Mouse (Mus musculus) gastrocnemius, adult 2 months (tissue): ENCODE results near the gene Glod5. TPM values are rescaled to one million over a fixed set of nuclear protein-coding genes. Genes with fewer than 3 reads are reported as not detected.

ENCODE experiments used
- DNase-seq: peaks from one replicate; pipeline ENCODE4 v3.0.0; 2022
- H3K27ac ChIP-seq: fragments of 200-600 bp; 2 replicates; pipeline ENCODE4 v1.8.1; 2022; ENCODE audit warnings: mild to moderate bottlenecking
- H3K4me3 ChIP-seq: fragments of 200-600 bp; 2 replicates; pipeline ENCODE4 v1.8.1; 2022; ENCODE audit warnings: mild to moderate bottlenecking, moderate library complexity
- CTCF ChIP-seq: fragments of 200-600 bp; IDR thresholded peaks from 2 replicates; pipeline ENCODE4 v1.8.1; 2022; ENCODE audit warnings: antibody characterized with exemption, mild to moderate bottlenecking, moderate library complexity
- intact Hi-C: fragments of 180-260 bp; cut with DNase I; formaldehyde crosslinking; loops from one replicate; pipeline ENCODE4 v1.15.1; 2025
- total RNA-seq, 2 experiments: library from RNA; stranded (reverse); gene quantifications; 2 replicates each; pipeline ENCODE4 v1.2.3; 2021

Glod5 gene
- total RNA-seq, 2 experiments from 2014 or later = not detected

- H3K27ac ChIP-seq = no peak overlapping the region
- H3K4me3 ChIP-seq = no peak overlapping the region
- intact Hi-C loops = no loop called here
- no peak for DNase-seq
- TF ChIP-seq CTCF = no peak
These were observed 59.4 kb downstream of the Glod5 start for GRCm38 (mm10) chrX:7958868-7959267.

Other genes with a start within 250 kb of the Glod5 start
- gene Gripap1, start 228.7 kb downstream of the Glod5 start, total RNA-seq = 10 to 100 TPM; 16.7 to 22.8 TPM
- under 1 TPM; 0.15 to 0.22 TPM for gene Kcnd1, start 196.2 kb downstream of the Glod5 start, total RNA-seq
- gene Otud5, start 177.1 kb downstream of the Glod5 start, total RNA-seq = 10 to 100 TPM; 15.6 to 19.1 TPM
- gene Pim2, start 140.2 kb downstream of the Glod5 start, total RNA-seq = 1 to 10 TPM; 1.9 to 2.0 TPM
- 10 to 100 TPM in 1 of 2 experiments, 1 to 10 TPM in 1; 8.8 to 10.9 TPM for gene Slc35a2, start 134.5 kb downstream of the Glod5 start, total RNA-seq
- 10 to 100 TPM; 21.7 to 22.4 TPM for gene Pqbp1, start 119.2 kb downstream of the Glod5 start, total RNA-seq
- gene Timm17b, start 119.1 kb downstream of the Glod5 start, total RNA-seq = 10 to 100 TPM; 41.4 to 45.5 TPM
- not detected for gene Gm10491, start 110.7 kb downstream of the Glod5 start, total RNA-seq
- not detected for gene Gm10490, start 109.0 kb downstream of the Glod5 start, total RNA-seq
- gene Pcsk1n, start 98.7 kb downstream of the Glod5 start, total RNA-seq = not detected
- gene Eras, start 89.9 kb downstream of the Glod5 start, total RNA-seq = not detected
- gene Hdac6, start 70.6 kb downstream of the Glod5 start, total RNA-seq = 1 to 10 TPM; 4.0 to 4.4 TPM
- not detected for gene Gata1, start 40.4 kb downstream of the Glod5 start, total RNA-seq
- 1 to 10 TPM; 4.3 to 5.0 TPM for gene Suv39h1, start 56.3 kb upstream of the Glod5 start, total RNA-seq
- gene Was, start 72.0 kb upstream of the Glod5 start, total RNA-seq = under 1 TPM; 0.36 to 0.70 TPM
- 1 to 10 TPM; 9.1 to 9.4 TPM for gene Wdr13, start 114.4 kb upstream of the Glod5 start, total RNA-seq
- gene Rbm3, start 127.4 kb upstream of the Glod5 start, total RNA-seq = 10 to 100 TPM; 33.9 to 82.1 TPM
- gene Tbc1d25, start 157.7 kb upstream of the Glod5 start, total RNA-seq = 1 to 10 TPM; 3.1 to 3.2 TPM
- 1 to 10 TPM; 9.2 to 9.3 TPM for gene Ebp, start 175.0 kb upstream of the Glod5 start, total RNA-seq
- gene Porcn, start 188.0 kb upstream of the Glod5 start, total RNA-seq = 1 to 10 TPM; 4.2 to 5.4 TPM
- 10 to 100 TPM; 13.9 to 16.0 TPM for gene Ftsj1, start 233.9 kb upstream of the Glod5 start, total RNA-seq